Mouse (Mus musculus) mature B cell (primary cell): ENCODE results near the gene Ube2q1.
"Not testable (repeated sequence)": the region's sequence is repeated elsewhere in the genome, so short reads cannot be mapped to it uniquely, and the experiment has no call there.

ENCODE experiments used
- in situ Hi-C: fragments of 300-500 bp; cut with MboI; formaldehyde crosslinking; loops from 2 replicates; pipeline ENCODE4 v1.14.3; 2019

The Ube2q1 gene

GRCm38 (mm10) chr3:89786275-89786674, 12.9 kb downstream of the Ube2q1 start:
- in situ Hi-C loops = loop anchor here (10.0 kb wide), 1 partner anchor 69 kb away; no protein-coding TSS in a partner anchor

- in situ Hi-C loops = loop anchor here (10.0 kb wide), 1 partner anchor 66 kb away; no protein-coding TSS in a partner anchor
Observed at GRCm38 (mm10) chr3:89788680-89789352, 15.4 kb downstream of the Ube2q1 start.

- in situ Hi-C loops = no loop called here
Observed at GRCm38 (mm10) chr3:89794616-89795015, 21.2 kb downstream of the Ube2q1 start.

GRCm38 (mm10) chr3:89795746-89796145, 22.3 kb downstream of the Ube2q1 start:
- in situ Hi-C loops = no loop called here

GRCm38 (mm10) chr3:89796358-89796757, 22.9 kb downstream of the Ube2q1 start:
- in situ Hi-C loops = no loop called here

GRCm38 (mm10) chr3:89798518-89798917, 25.1 kb downstream of the Ube2q1 start:
- in situ Hi-C loops = no loop called here

GRCm38 (mm10) chr3:89799476-89799875, 26.1 kb downstream of the Ube2q1 start:
- in situ Hi-C loops = no loop called here

- in situ Hi-C loops = not testable (repeated sequence)
Observed at GRCm38 (mm10) chr3:89800078-89800477, 26.7 kb downstream of the Ube2q1 start.

GRCm38 (mm10) chr3:89800774-89801506, 27.5 kb downstream of the Ube2q1 start:
- in situ Hi-C loops = no loop called here

- in situ Hi-C loops = no loop called here
Observed at GRCm38 (mm10) chr3:89801507-89801847, 28.1 kb downstream of the Ube2q1 start.

- in situ Hi-C loops = no loop called here
Observed at GRCm38 (mm10) chr3:89802876-89803275, 29.5 kb downstream of the Ube2q1 start.

GRCm38 (mm10) chr3:89805179-89805578, 31.8 kb downstream of the Ube2q1 start:
- in situ Hi-C loops = no loop called here

- in situ Hi-C loops = no loop called here
Observed at GRCm38 (mm10) chr3:89806751-89807150, 33.3 kb downstream of the Ube2q1 start.

- in situ Hi-C loops = no loop called here
Observed at GRCm38 (mm10) chr3:89807171-89807570, 33.8 kb downstream of the Ube2q1 start.

- in situ Hi-C loops = no loop called here
Observed at GRCm38 (mm10) chr3:89807881-89808280, 34.5 kb downstream of the Ube2q1 start.

GRCm38 (mm10) chr3:89808638-89809037, 35.2 kb downstream of the Ube2q1 start:
- in situ Hi-C loops = no loop called here

- in situ Hi-C loops = no loop called here
Observed at GRCm38 (mm10) chr3:89810841-89811240, 37.4 kb downstream of the Ube2q1 start.

GRCm38 (mm10) chr3:89812166-89812565, 38.8 kb downstream of the Ube2q1 start:
- in situ Hi-C loops = no loop called here

- in situ Hi-C loops = no loop called here
Observed at GRCm38 (mm10) chr3:89814051-89814450, 40.6 kb downstream of the Ube2q1 start.

- in situ Hi-C loops = no loop called here
Observed at GRCm38 (mm10) chr3:89817056-89817455, 43.6 kb downstream of the Ube2q1 start.

- in situ Hi-C loops = no loop called here
Observed at GRCm38 (mm10) chr3:89818605-89819004, 45.2 kb downstream of the Ube2q1 start.

- in situ Hi-C loops = no loop called here
Observed at GRCm38 (mm10) chr3:89819897-89820296, 46.5 kb downstream of the Ube2q1 start.

- in situ Hi-C loops = no loop called here
Observed at GRCm38 (mm10) chr3:89820311-89821095, 47.1 kb downstream of the Ube2q1 start.
